Mouse (Mus musculus) forebrain, embryonic 14.5 days (tissue): ENCODE measurements around the gene Plekhb1. TPM values are rescaled to one million over a fixed set of nuclear protein-coding genes. Genes with fewer than 3 reads are reported as not detected.

ENCODE experiments used
- ATAC-seq: fragments of 200-750 bp; cut with Nextera tagmentation; 2 replicates; pipeline ENCODE4 v1.8.0; 2017; ENCODE audit warnings: mild to moderate bottlenecking, moderate library complexity
- DNase-seq: peaks from one replicate; pipeline ENCODE4 v3.0.0-alpha.2; 2015; ENCODE audit warnings: low spot score
- H3K27ac ChIP-seq: fragments of 300-500 bp; sonication (generic); 2 replicates; pipeline ENCODE4 v1.5.1; 2014; ENCODE audit warnings: low read depth, mild to moderate bottlenecking, control low read depth, low read length, moderate library complexity
- H3K27me3 ChIP-seq: fragments of 300-500 bp; sonication (generic); replicated peaks from 2 replicates; pipeline ENCODE4 v1.6.1; 2014; ENCODE audit warnings: low read length, control low read depth, mixed read lengths; ENCODE audit not compliant: control insufficient read depth, insufficient read depth
- H3K36me3 ChIP-seq: fragments of 300-500 bp; sonication (generic); 2 replicates; pipeline ENCODE4 v1.6.1; 2014; ENCODE audit warnings: low read length, control low read depth; ENCODE audit not compliant: control insufficient read depth, insufficient read depth
- H3K4me1 ChIP-seq: fragments of 300-500 bp; sonication (generic); 2 replicates; pipeline ENCODE4 v1.6.1; 2014; ENCODE audit warnings: antibody characterized with exemption, low read length, control low read depth; ENCODE audit not compliant: control insufficient read depth, insufficient read depth
- H3K4me2 ChIP-seq: fragments of 300-500 bp; sonication (generic); 2 replicates; pipeline ENCODE4 v1.6.1; 2014; ENCODE audit warnings: mild to moderate bottlenecking, control low read depth, low read length
- H3K4me3 ChIP-seq: fragments of 300-500 bp; sonication (generic); 2 replicates; pipeline ENCODE4 v1.5.1; 2014; ENCODE audit warnings: low read depth, low read length, control low read depth
- H3K9ac ChIP-seq: fragments of 300-500 bp; sonication (generic); 2 replicates; pipeline ENCODE4 v1.6.1; 2014; ENCODE audit warnings: mild to moderate bottlenecking, low read length, control low read depth, moderate library complexity
- H3K9me3 ChIP-seq: fragments of 300-500 bp; sonication (generic); replicated peaks from 2 replicates; pipeline ENCODE4 v1.6.1; 2016; ENCODE audit warnings: low read length, control low read depth, mixed read lengths; ENCODE audit not compliant: control insufficient read depth
- WGBS: fragments of 180-500 bp; shearing (Covaris S2); extraction: QIAGEN DNeasy Blood & Tissue Kit; methylation state at CpG from one replicate; pipeline ENCODE4 v1.1.7; 2014; 5-methylcytosine and 5-hydroxymethylcytosine counted together
- polyA plus RNA-seq: library from polyadenylated mRNA; unstranded; fragments of >200 nt; fragmentation: Nextera tagmentation; extraction: Ambion mirVana; gene quantifications from 2 replicates; pipeline ENCODE4 v1.2.1, GENCODE M21; 2014

The Plekhb1 gene
- polyA plus RNA-seq, 1 experiment from 2014 or later, result 5.7 TPM

DNA sequence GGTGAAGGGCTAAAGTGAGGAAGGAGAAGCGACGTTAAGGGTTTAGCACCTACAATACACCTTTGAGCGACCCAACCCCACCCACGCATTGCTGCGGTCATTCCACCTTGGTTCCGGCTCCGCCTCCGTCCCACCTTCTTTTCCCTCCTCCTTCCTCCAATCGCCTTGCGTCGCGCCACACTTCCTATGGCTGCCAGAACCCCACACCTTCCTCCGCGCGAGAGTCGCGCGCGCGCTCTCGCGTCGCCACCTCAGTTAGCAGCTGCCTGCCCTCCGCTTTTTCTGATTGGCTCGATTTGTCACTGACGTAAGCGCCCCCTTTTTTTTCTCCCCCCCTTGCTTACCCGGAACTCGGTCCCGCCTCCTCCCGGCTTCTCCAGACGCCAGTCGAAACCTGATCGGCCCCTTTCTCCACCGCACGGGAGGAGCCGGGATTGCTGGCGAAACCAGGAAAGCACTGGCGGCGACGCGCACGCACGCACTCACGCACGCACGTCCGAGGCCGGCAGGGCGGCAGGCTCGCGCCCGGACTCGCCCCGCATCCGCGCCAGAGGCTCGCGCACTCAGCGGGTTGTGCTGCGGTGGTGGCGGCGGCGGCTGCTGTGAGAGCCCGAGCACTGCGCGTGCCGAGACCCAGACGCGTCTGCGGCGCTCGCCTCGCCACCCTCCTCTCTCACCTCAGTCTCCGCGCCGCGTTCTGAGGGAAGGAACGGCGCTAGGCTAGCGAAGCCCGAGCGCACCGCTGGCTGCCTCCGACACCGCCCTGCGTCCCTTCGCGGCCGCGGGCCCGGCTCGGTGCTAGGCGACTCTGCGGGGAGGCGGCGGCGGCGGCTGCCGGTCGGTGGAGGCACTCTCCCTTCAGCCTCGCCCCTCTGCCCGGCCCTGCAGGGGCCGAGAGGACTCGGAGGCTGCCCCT lies 54.7 kb downstream of the Plekhb1 start, which contains the start of gene Rab6a:
TSS of gene Rab6a (plus strand) at position 197 of the 916 bp plus-strand sequence.
- no peaks in the 10 kb centered on the region for H3K9me3 ChIP-seq
- H3K27me3 ChIP-seq, result no peaks in the 10 kb centered on the region
- peak within 1 kb of the TSS; percentile 83 for H3K4me2 ChIP-seq
- peaks cover 10% of the 10 kb centered on the region for H3K4me1 ChIP-seq
- DNase-seq, result peak; percentile 100
- H3K36me3 ChIP-seq, result no peaks in the 10 kb centered on the region
- H3K9ac ChIP-seq, result peak within 1 kb of the TSS; percentile 100
- peak within 1 kb of the TSS; percentile 99 for H3K27ac ChIP-seq
- peak within 1 kb of the TSS; percentile 99 for H3K4me3 ChIP-seq
- WGBS, result under 1% methylated on average over 98 of the region's 105 CpGs
- ATAC-seq, result peak; percentile 96

DNA sequence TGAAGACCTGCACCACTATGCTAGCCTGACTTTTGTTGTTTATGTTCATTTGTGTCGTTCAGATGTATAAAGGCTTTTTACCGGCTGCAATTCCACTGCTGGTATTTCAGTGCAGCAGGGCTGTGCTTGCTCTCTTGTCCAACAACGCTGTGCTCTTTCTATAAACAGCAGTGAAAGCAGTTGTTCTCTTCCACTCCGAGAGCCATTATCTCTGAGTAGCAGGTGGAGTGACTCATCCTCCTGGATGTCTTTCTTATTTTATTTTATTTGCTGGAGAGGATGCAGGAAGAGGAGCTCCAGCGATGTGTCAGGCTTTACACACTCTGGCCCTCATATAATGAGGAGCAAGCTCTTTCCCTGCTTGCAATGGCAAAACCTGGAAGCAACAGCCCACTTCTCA lies 62.0 kb downstream of the Plekhb1 start:
- Histone ChIP-seq H3K36me3 (no peaks in the 10 kb centered on the region), H3K4me1 (no peaks in the 10 kb centered on the region), H3K27ac (no peak overlapping the region), H3K4me3 (no peak overlapping the region), H3K27me3 (no peaks in the 10 kb centered on the region), H3K9ac (no peak overlapping the region), H3K9me3 (no peaks in the 10 kb centered on the region), H3K4me2 (no peak overlapping the region)
- no peak for DNase-seq
- 82% methylated on average over 5 of the region's 5 CpGs for WGBS
- ATAC-seq, result no peak

DNA sequence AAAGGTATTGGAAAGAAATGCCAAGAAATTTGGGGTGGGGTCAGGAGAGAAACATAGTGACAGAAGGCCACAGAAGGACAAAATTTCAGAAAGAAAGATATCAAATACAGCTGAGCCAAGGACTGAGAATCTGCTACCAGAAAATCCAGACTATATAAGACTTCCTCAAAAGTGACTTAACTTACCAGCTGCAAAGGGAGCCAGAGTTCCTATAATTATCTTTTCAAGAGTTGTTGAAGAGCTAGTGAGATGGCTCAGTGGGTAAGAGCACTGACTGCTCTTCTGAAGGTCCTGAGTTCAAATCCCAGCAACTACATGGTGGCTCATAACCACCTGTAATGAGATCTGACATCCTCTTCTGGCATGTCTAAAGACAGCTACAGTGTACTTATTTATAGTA lies 68.9 kb downstream of the Plekhb1 start:
- no peaks in the 10 kb centered on the region for H3K4me1 ChIP-seq
- H3K27me3 ChIP-seq, result no peaks in the 10 kb centered on the region
- ATAC-seq (no peak), DNase-seq (no peak)
- H3K9ac ChIP-seq, result no peak overlapping the region
- no peaks in the 10 kb centered on the region for H3K9me3 ChIP-seq
- no peaks in the 10 kb centered on the region for H3K36me3 ChIP-seq
- H3K4me3 ChIP-seq, result no peak overlapping the region
- H3K27ac ChIP-seq, result no peak overlapping the region
- H3K4me2 ChIP-seq, result no peak overlapping the region

Other genes starting within 250 kb of the Plekhb1 start
- gene Ucp3, start 189.4 kb downstream of the Plekhb1 start, polyA plus RNA-seq, result not detected in 2 replicates
- gene Ucp2, start 169.1 kb downstream of the Plekhb1 start, polyA plus RNA-seq, result 42.5 and 55.0 TPM in 2 replicates
- gene Dnajb13, start 147.5 kb downstream of the Plekhb1 start, polyA plus RNA-seq, result 4.6 and 5.0 TPM in 2 replicates
- gene Coa4, start 125.3 kb downstream of the Plekhb1 start, polyA plus RNA-seq, result 13.7 and 19.0 TPM in 2 replicates
- 188 and 208 TPM in 2 replicates for gene Rab6a, start 55.0 kb downstream of the Plekhb1 start, polyA plus RNA-seq
- gene Mrpl48, start 54.1 kb downstream of the Plekhb1 start, polyA plus RNA-seq, result 82.8 and 85.1 TPM in 2 replicates
- gene Fam168a, start 44.2 kb upstream of the Plekhb1 start, polyA plus RNA-seq, result 86.6 and 103 TPM in 2 replicates
- gene Relt, start 201.0 kb upstream of the Plekhb1 start, polyA plus RNA-seq, result 2.6 TPM in 2 replicates